Mouse (Mus musculus) right cerebral cortex, postnatal 36 days (tissue): ENCODE data around the gene Vmn2r111.
"Not testable (repeated sequence)": the region's sequence is repeated elsewhere in the genome, so short reads cannot be mapped to it uniquely, and the experiment has no call there.

Experiments
- DNase-seq, 2 experiments: peaks; one replicate each; pipeline ENCODE4 v3.0.0; 2022; ENCODE audit warnings: low spot score in 2 of 2, mixed read lengths in 1 of 2

Vmn2r111 gene

DNA sequence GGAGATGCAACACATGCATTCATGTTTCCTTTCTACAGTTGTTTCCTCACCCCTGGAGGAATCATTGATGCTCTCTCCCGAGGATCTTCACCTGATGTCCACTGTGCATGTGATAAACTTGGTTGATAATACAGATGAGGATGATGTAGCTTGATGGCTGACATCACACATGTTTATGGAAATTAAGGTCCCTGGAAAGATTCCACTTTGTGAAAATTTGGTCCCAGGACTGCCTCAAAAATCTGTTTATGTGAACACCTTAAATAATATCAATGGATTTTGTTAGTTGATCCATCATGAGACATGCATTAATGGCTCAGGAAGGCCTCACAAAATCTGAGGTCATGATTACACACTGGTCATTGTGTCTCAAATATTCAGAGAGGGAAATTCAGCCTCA, at the start of gene Vmn2r111:
Vmn2r111 (minus strand) TSS at position 101 of the 400 bp plus-strand sequence.
- DNase-seq = not testable (repeated sequence)

DNA sequence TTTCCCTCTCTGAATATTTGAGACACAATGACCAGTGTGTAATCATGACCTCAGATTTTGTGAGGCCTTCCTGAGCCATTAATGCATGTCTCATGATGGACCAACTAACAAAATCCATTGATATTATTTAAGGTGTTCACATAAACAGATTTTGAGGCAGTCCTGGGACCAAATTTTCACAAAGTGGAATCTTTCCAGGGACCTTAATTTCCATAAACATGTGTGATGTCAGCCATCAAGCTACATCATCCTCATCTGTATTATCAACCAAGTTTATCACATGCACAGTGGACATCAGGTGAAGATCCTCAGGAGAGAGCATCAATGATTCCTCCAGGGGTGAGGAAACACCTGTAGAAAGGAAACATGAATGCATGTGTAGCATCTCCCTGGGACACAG, 27.4 kb upstream of the Vmn2r111 start, which contains the start of gene Vmn2r112:
Vmn2r112 (plus strand) TSS at position 301 of the 400 bp plus-strand sequence.
- not testable (repeated sequence) for DNase-seq

DNA sequence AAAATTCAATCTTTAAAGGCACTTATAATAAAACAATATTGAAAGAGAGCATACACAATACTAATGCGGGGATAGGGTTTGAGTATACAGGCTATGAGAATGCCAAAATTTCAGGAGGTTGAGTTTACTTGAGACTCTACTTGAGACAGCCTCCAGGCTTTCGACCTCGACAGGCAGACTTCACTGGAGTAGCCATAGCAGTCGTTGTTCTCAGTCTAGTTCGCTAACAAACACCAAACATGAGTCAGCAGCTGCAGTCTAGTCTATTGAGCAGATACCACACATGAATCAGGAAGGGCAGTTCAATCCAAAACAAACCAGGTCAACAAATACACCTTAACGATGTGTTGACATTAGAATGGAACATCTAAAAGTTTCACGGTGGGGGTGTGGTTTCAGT, 52.8 kb downstream of the Vmn2r111 start:
- not testable (repeated sequence) for DNase-seq

DNA sequence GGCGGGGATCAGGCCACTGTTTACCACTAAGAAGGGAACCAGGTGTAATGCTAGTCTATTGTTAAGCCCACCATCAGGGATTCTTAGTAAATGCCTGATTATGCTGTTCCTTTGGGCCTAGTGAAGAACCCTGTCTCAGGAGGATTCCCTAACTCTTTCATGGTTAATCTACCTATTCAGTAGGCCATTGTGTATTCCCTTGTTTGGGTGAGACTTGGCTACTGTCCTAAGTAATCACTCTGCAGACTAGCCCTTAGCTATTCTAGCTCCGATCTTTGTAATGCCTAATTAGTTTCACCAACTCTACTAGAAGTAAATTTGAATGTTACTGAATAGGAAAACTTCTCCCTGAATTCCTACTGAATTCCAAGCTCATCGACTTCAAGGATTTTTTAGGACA, 53.2 kb downstream of the Vmn2r111 start:
- not testable (repeated sequence) for DNase-seq

DNA sequence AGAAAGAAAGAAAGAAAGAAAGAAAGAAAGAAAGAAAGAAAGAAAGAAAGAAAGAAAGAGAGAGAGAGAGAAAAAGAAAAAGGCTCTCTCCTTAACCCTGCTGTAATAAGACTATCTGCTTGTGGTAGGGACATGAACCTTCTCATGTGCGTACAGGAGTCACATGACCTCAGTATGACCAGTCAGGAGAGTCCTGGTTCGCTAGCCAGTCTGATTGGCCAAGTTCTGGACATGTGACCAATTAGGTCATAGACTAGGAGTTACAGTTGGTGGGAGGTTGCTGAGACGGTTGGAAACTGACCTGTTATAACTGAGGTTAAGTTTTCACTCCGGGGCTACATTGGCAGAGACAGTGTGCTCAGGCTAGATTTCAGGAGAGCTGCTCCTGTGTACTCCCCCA, 76.2 kb downstream of the Vmn2r111 start:
- no peak for DNase-seq
